Mouse (Mus musculus) intestine, embryonic 16.5 days (tissue): ENCODE data around the gene Nqo2. TPM values are rescaled to one million over a fixed set of nuclear protein-coding genes. Genes with fewer than 3 reads are reported as not detected.

Experiments used
- ATAC-seq: fragments of 200-750 bp; cut with Nextera tagmentation; 2 replicates; pipeline ENCODE4 v1.8.0; 2017; ENCODE audit warnings: moderate TSS enrichment, moderate library complexity
- H3K27ac ChIP-seq: fragments of 300-500 bp; sonication (generic); 2 replicates; pipeline ENCODE4 v1.5.1; 2014; ENCODE audit warnings: mild to moderate bottlenecking, low read length
- H3K27me3 ChIP-seq: fragments of 300-500 bp; sonication (generic); replicated peaks from 2 replicates; pipeline ENCODE4 v1.6.1; 2014; ENCODE audit warnings: low read length, control low read depth, mixed read lengths; ENCODE audit not compliant: control insufficient read depth, insufficient read depth
- H3K36me3 ChIP-seq: fragments of 300-500 bp; sonication (generic); 2 replicates; pipeline ENCODE4 v1.6.1; 2014; ENCODE audit warnings: low read length, control low read depth; ENCODE audit not compliant: control insufficient read depth, insufficient read depth
- H3K4me1 ChIP-seq: fragments of 300-500 bp; sonication (generic); 2 replicates; pipeline ENCODE4 v1.6.1; 2014; ENCODE audit warnings: low read length, control low read depth, mixed read lengths; ENCODE audit not compliant: control insufficient read depth, insufficient read depth
- H3K4me2 ChIP-seq: fragments of 300-500 bp; sonication (generic); 2 replicates; pipeline ENCODE4 v1.6.1; 2014; ENCODE audit warnings: low read depth, low read length, control low read depth
- H3K4me3 ChIP-seq: fragments of 300-500 bp; sonication (generic); 2 replicates; pipeline ENCODE4 v1.5.1; 2014; ENCODE audit warnings: mild to moderate bottlenecking, low read length
- H3K9ac ChIP-seq: fragments of 300-500 bp; sonication (generic); 2 replicates; pipeline ENCODE4 v1.6.1; 2014; ENCODE audit warnings: low read depth, low read length
- H3K9me3 ChIP-seq: fragments of 300-500 bp; sonication (generic); 2 replicates; pipeline ENCODE4 v1.6.1; 2016; ENCODE audit warnings: low read length, control low read depth; ENCODE audit not compliant: control insufficient read depth
- WGBS: fragments of 180-500 bp; shearing (Covaris S2); extraction: QIAGEN DNeasy Blood & Tissue Kit; methylation state at CpG from one replicate; pipeline ENCODE4 v1.1.7; 2014; 5-methylcytosine and 5-hydroxymethylcytosine counted together
- polyA plus RNA-seq: library from polyadenylated mRNA; unstranded; fragments of >200 nt; fragmentation: Nextera tagmentation; extraction: Ambion mirVana; gene quantifications from 2 replicates; pipeline ENCODE4 v1.2.1, GENCODE M21; 2015

Gene Nqo2
- polyA plus RNA-seq, 1 experiment from 2014 or later, result 54.3 TPM

DNA sequence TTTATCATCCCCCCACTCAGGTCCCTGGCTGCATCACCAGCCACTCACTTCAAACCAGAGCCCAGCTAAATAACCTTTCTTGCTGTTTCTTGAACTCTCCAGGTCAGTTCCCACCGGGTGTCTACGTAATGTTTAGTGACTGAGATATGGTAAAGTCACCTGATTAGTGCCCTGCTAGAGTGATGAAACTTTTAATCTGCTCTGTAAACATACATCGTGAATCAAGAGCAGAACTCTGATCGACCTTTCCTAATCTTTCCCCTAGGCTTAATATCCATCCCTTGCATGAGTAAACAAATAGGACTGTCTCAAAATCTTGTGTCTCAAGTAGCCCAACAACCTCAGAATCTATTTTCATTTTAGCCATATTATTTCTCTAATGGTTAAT lies 1.5 kb downstream of the Nqo2 start:
- WGBS, result 43% methylated on average over 4 of the region's 4 CpGs
- ATAC-seq, result peak; percentile 30; the same call in 1 of the 2 replicates
- Histone ChIP-seq H3K4me1 (peaks cover 12% of the 10 kb centered on the region), H3K9ac (0 out of 2 replicates have a peak overlapping the region, but pooled peaks have one; percentile 44), H3K4me2 (peak overlapping the region; percentile 56), H3K27ac (no peak overlapping the region; the same call in 1 of the 2 replicates), H3K4me3 (peak overlapping the region; percentile 71), H3K27me3 (no peaks in the 10 kb centered on the region), H3K9me3 (no peaks in the 10 kb centered on the region), H3K36me3 (no peaks in the 10 kb centered on the region)

DNA sequence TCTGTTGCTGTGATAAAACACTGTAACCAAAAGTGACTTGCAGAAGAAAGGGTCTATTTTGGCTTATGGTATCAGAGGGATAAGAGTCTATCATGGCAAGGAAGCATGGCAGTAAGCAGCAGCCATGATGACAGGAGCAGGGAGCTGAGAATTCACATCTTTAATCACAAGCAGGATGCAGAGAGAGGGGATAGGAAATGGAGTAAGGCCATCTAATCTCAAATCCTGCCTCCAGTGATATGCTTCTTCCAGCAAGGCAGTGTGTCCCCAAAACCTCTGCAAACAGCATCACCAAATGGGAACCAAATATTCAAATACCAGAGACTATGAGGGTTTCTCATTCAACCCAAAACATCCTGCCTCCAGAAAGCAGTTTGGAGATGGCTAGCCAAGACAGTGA lies 2.1 kb downstream of the Nqo2 start:
- Histone ChIP-seq H3K4me1 (peaks cover 12% of the 10 kb centered on the region), H3K27me3 (no peaks in the 10 kb centered on the region), H3K4me2 (no peak overlapping the region), H3K9me3 (no peaks in the 10 kb centered on the region), H3K9ac (no peak overlapping the region), H3K36me3 (no peaks in the 10 kb centered on the region), H3K27ac (no peak overlapping the region), H3K4me3 (no peak overlapping the region)
- ATAC-seq, result no peak

DNA sequence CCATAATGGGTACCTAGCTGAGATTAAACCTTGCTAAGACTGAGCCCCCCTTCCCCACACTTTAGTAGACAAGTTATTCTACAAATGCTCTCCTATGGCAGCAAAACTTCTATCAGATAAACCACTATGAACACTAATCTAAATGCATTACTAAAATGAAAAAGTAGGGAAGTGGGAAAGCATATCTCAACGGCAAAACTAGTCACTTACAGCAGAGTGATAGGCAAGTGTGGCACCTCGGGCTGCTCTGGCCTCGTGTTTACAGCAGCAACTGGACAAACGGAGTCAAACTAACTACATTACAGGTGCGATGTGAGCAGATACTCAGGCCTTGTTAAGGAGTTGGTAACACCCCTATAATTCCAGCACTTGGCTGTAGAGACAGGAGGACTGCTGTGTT lies 25.1 kb downstream of the Nqo2 start:
- Histone ChIP-seq H3K36me3 (0 out of 2 replicates have a peak, but pooled peaks cover 2% of the 10 kb centered on the region), H3K4me1 (no peaks in the 10 kb centered on the region), H3K9ac (no peak overlapping the region), H3K4me2 (no peak overlapping the region), H3K9me3 (no peaks in the 10 kb centered on the region), H3K27ac (no peak overlapping the region), H3K4me3 (no peak overlapping the region), H3K27me3 (no peaks in the 10 kb centered on the region)
- 75% methylated on average over 5 of the region's 5 CpGs for WGBS
- no peak for ATAC-seq

DNA sequence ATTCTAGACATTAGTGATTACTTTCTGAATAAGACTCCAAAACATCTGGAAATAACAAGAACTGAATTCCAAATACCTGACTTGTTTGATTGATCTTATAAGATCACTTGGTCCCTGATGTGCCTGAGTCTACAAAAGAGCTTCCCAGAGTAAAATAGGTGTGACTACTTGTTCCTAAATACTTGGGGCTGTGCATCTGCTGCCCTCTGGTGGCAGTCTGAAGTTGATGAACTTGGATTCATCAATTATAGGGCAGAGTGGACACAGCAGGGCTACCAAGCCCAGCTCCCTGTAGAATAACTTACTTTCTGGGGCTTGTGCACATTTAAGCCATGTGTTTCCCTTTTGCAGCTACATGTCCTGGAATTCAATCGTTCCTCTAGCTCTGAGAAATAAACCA lies 30.7 kb downstream of the Nqo2 start:
- WGBS, result 17% methylated on average over 1 of the region's 1 CpGs
- no peaks in the 10 kb centered on the region for H3K27me3 ChIP-seq
- H3K4me1 ChIP-seq, result no peaks in the 10 kb centered on the region
- ATAC-seq, result peak; percentile 63; the same call in 1 of the 2 replicates
- H3K9me3 ChIP-seq, result no peaks in the 10 kb centered on the region
- H3K4me2 ChIP-seq, result no peak overlapping the region
- no peaks in the 10 kb centered on the region for H3K36me3 ChIP-seq
- no peak overlapping the region for H3K27ac ChIP-seq
- H3K9ac ChIP-seq, result no peak overlapping the region
- no peak overlapping the region for H3K4me3 ChIP-seq

DNA sequence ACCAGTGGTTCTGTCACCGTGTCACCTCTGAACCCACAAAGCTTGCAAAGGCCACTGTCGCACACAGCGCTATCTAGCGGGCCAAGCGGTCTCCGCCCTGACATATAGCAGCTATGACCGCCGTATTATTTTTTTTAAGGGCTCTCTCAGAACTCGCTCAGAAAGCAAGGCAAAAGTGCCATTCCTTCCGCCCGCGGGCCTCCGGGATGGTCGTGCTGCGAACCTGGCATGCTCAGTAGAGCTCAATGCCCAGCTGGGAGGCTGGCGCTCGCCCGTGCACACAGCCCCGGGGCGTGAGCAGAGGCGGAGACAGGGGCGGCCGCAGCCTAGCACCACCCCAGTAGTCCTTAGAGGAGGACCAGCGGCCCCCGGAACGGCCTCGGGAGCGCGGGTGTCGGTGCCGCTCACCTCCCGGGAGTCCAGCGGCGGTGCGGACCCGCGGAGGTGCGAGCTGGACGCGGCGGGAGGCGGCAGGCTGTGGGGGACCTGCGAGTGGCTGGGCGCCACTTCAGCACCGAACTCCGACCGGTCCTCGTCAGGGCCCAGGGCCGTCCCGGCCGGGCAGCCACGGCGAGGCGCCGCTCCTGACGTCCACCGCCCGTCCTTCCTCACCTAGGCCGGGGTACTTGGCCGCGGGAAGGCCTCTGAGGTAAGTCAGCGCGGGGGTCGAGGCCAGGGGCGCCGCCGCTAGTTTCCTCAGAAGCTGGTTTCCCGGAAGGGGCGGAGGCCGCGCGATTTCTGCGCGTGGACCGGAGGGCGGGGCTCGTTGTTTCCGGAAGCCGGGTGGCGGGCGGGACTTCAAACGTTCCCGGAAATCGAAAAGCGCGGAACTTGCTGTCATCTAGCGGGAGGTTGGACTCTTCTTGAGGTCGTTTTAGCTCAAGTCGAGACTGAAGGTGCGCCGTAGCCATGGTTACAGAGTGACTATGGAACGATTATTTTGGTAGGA lies 37.8 kb downstream of the Nqo2 start, which contains the start of the genes Ripk1 and Serpinb6a:
TSS of gene Ripk1 (plus strand) at position 306 of the 949 bp plus-strand sequence.
TSS of gene Serpinb6a (minus strand) at position 737 of the 949 bp plus-strand sequence.
- H3K27ac ChIP-seq, result peak within 1 kb of the TSS; percentile 78
- H3K4me2 ChIP-seq, result peak within 1 kb of the TSS; percentile 83
- peaks cover 5% of the 10 kb centered on the region; the same call in 1 of the 2 replicates for H3K4me1 ChIP-seq
- peak within 1 kb of the TSS; percentile 79 for H3K4me3 ChIP-seq
- H3K36me3 ChIP-seq, result no peaks in the 10 kb centered on the region
- H3K9ac ChIP-seq, result peak within 1 kb of the TSS; percentile 79
- no peaks in the 10 kb centered on the region for H3K27me3 ChIP-seq
- under 1% methylated on average over 92 of the region's 92 CpGs for WGBS
- peak; percentile 100 for ATAC-seq
- no peaks in the 10 kb centered on the region for H3K9me3 ChIP-seq

DNA sequence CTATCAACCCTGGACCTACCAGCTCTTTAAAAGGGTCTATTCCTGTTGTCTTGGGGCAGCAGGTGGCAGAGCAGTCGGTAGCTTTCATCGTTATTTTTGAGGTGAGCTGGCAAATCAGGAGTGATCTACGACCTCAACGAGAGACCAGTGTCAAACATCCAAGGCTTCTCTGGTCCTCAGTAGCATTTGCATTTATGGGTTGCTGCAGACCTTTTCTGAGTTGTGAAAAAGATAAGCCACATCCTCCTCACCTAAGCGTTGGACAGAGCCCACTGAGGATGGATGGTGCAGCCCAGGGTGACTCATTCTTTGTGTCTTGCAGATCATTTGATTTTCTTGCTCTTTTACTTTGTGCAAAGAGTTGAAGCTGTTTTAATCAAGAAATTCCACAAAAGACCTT lies 38.6 kb downstream of the Nqo2 start:
- no peak overlapping the region for H3K27ac ChIP-seq
- no peaks in the 10 kb centered on the region for H3K27me3 ChIP-seq
- H3K4me3 ChIP-seq, result peak overlapping the region; percentile 79
- peak overlapping the region; percentile 83 for H3K4me2 ChIP-seq
- peaks cover 5% of the 10 kb centered on the region; the same call in 1 of the 2 replicates for H3K4me1 ChIP-seq
- ATAC-seq, result peak; percentile 5; the same call in 1 of the 2 replicates
- H3K9me3 ChIP-seq, result no peaks in the 10 kb centered on the region
- H3K36me3 ChIP-seq, result no peaks in the 10 kb centered on the region
- H3K9ac ChIP-seq, result peak overlapping the region; percentile 79
- 4% methylated on average over 5 of the region's 5 CpGs for WGBS

DNA sequence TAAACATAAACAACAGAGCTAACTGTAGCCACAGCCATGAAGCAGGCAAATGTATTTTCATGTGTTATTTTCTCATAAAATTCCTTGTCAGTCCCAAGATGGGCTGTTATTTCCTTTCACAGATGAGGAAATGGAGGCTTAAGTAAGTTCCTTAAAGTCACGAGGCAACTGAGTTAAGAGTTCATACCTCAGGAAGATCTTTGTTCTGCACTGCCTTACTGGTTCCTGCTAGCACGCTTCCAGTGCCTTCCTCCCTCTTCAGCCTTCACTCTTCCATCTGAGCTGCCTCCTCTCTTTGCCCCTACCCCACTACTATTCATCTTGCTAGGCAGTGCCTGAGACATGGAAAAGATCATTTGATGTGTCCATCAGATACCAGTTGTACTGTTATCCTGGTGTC lies 42.7 kb downstream of the Nqo2 start:
- H3K4me3 ChIP-seq, result no peak overlapping the region
- no peaks in the 10 kb centered on the region for H3K9me3 ChIP-seq
- WGBS, result 73% methylated on average over 2 of the region's 2 CpGs
- peaks cover 5% of the 10 kb centered on the region; the same call in 1 of the 2 replicates for H3K4me1 ChIP-seq
- no peaks in the 10 kb centered on the region; the same call in 1 of the 2 replicates for H3K36me3 ChIP-seq
- no peak for ATAC-seq
- no peak overlapping the region for H3K9ac ChIP-seq
- no peak overlapping the region for H3K4me2 ChIP-seq
- H3K27me3 ChIP-seq, result no peaks in the 10 kb centered on the region
- H3K27ac ChIP-seq, result no peak overlapping the region

DNA sequence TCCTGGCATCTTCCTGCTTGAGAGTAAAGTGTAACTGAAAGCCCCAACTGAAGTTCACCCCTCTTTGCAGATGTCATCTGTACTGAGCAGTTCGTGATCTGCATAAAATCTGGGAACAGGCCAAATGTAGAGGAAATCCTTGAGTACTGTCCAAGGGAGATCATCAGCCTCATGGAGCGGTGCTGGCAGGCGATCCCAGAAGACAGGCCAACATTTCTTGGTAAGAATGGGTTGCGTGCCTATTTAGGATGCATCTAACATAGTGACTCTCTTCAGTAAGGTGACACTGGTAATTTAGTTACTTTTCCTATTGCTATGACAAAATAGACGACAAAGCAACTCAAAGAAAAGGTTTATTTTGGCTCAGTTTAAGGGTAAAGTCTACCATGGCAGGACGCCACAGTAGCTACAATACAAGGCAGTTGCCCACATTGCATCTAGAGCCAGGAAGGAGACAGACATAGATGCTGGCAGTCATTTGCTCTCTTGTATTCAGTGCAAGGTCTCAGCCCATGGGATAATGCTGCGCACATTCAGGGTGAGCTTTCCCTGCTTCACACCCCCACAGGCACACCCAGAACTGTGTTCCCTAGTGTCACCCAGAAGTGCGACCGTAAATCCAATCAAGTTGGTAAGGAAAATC lies 52.6 kb downstream of the Nqo2 start:
- Histone ChIP-seq H3K4me2 (no peak overlapping the region), H3K27ac (no peak overlapping the region), H3K9ac (no peak overlapping the region), H3K36me3 (peaks cover 10% of the 10 kb centered on the region; the same call in 1 of the 2 replicates), H3K4me1 (no peaks in the 10 kb centered on the region), H3K9me3 (no peaks in the 10 kb centered on the region), H3K27me3 (no peaks in the 10 kb centered on the region), H3K4me3 (no peak overlapping the region)
- WGBS, result 91% methylated on average over 9 of the region's 9 CpGs
- no peak for ATAC-seq

DNA sequence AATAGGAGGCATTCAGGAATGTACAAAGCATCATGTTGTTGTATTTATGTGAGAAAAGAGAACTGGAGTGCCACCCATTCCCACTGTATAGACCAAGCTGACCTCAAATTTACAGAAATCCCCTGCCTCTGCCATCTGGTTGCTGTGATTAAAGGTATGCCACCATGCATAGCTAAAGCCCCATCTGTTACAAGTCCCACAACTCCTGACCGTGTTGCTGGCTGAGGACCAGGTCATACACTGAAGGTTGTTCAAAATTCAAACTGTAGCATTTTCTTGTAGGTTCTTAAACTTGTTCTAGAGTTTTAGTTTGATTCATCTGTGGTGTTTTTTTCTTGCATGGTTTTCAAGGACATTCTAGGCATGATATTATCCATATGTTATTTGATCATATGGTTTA lies 54.0 kb downstream of the Nqo2 start:
- no peak overlapping the region for H3K4me2 ChIP-seq
- no peak overlapping the region for H3K4me3 ChIP-seq
- H3K27me3 ChIP-seq, result no peaks in the 10 kb centered on the region
- WGBS, result 85% methylated on average over 1 of the region's 1 CpGs
- no peaks in the 10 kb centered on the region for H3K4me1 ChIP-seq
- H3K27ac ChIP-seq, result no peak overlapping the region
- no peaks in the 10 kb centered on the region for H3K9me3 ChIP-seq
- H3K9ac ChIP-seq, result no peak overlapping the region
- peaks cover 10% of the 10 kb centered on the region; the same call in 1 of the 2 replicates for H3K36me3 ChIP-seq
- ATAC-seq, result no peak
